Mouse (Mus musculus) MN1 (cell line): ENCODE results near the gene Nosip.

Experiments used
- DNase-seq: peaks from one replicate; pipeline ENCODE4 v3.0.0-alpha.2; 2016; ENCODE audit warnings: low spot score

The Nosip gene

DNA sequence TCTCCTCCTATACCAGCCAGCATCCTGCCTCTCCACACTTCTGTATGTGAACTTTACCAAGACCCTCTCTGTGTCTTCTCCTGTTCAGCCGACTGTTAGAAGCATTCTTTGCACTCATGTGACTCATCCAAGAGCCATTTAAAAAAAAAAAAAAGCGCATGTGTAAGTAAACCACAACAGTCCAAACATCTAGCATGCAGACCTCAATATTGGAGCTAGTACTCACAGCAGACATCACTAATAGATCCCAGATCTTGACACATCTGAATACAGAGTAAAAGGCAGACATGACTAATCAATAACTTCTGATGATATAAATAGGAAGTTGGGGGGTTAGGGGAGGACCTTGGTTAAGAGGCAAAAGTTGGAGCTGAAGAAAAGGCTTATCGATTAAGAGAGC is 26.6 kb upstream of the Nosip start:
- peak; percentile 27 for DNase-seq

DNA sequence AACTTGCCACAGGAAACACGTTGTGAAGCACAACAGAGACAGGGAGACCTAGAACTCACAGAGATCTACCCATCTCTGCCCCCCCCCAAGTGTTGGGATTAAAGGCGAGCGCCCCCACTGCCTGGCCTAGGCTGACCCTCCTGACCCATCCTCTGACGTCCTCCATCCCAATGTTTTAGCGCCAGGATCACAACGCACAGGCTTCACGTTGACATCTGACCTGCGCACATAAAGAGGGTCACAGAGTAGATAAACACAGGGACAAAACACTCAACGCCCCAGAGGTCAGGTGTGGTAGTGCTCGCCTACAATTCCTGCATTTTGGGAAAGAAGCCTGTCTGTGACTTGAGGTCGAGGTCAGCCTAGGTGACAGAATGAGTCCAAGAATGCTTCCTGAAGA is 25.5 kb upstream of the Nosip start:
- no peak for DNase-seq

GRCm38 (mm10) chr7:45037720-45038361 is 24.4 kb upstream of the Nosip start:
- DNase-seq = no peak

DNA sequence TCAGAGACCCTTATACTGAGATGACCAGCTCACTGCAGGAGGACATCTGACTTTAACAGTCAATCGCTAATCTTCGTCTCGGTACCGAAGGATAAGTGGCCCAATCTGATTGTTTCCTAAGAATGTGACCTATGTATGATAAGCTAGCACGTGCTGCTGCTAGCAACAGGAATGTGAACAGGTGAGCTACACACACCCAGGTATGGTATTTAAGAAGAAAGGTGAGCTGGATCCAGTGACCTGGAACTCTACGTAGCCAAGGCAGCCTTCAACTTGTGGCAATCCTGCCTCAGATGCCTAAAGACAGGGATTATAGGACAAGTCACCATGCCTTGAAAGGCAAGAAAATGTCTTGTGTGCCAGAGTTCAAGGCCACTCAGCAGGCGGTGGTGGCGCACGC is 23.8 kb upstream of the Nosip start:
- no peak for DNase-seq

DNA sequence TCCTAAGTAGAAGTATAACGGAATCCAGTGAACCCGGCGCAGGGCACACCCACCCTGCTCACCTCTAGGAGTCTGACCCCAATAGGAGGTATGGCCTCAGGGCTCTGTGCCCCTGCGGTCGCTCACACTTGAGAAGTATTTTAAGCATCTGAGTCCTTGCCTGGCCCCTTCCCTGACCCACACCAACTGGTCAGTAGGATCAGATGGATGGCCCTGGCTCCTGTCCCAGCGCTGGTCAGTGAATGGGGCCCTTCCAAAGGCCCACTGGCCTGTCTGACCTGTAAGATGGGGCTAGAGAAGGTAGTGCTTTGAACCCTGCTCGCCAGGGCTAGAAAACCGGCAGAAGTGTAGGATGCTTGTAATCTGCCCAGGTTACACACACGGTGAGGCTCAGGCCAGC is 21.4 kb upstream of the Nosip start:
- DNase-seq = no peak

GRCm38 (mm10) chr7:45043307-45043706 is 18.9 kb upstream of the Nosip start:
- DNase-seq = no peak

DNA sequence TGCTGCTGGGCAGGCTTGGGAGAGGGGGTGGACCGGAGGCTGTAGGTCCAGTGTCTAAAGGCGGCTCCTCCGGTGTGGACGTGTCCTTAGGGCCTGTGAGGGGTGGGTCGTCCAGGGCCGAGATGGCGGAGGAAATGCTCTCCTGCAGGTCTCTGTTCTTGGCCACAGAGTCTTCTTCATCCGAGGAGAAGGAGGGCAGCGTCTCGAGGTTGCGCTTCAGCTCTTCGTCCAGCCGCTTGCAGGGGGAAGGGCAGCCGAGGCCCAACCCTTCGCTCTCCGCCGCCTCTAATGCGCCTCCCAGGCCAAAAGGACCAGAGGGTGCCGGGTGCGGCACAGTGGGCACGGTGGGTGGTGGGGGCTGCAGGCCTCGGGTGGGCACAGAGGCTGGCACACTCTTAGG is 16.5 kb upstream of the Nosip start:
- no peak for DNase-seq

- no peak for DNase-seq
These were observed 15.3 kb upstream of the Nosip start for GRCm38 (mm10) chr7:45046853-45047350.

DNA sequence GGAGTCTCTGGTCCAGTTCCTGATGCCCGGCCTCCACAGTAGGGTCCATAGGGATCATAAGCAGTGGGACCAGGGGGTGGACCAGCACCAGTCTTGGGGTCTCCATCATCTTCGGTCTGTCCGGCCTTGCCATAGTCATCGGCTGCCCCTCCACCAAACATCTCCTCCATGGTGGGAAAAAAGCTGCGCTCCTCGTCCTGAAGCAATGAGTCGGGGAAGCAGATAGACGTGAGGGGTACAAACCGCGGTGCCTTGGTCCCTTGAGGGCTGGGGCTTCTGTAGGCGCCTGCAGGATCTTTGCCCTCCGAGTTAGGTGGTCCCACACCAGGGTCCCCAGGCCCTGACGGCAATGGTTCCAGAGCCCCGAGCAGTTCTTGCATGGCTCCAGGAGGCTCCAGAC is 14.7 kb upstream of the Nosip start:
- DNase-seq = no peak

- peak; percentile 33 for DNase-seq
These were observed 14.0 kb upstream of the Nosip start for GRCm38 (mm10) chr7:45048001-45048890.

- DNase-seq = peak; percentile 26
These were observed 13.1 kb upstream of the Nosip start for GRCm38 (mm10) chr7:45048923-45049657.

GRCm38 (mm10) chr7:45050945-45051600 is 11.2 kb upstream of the Nosip start:
- DNase-seq = peak; percentile 87

DNA sequence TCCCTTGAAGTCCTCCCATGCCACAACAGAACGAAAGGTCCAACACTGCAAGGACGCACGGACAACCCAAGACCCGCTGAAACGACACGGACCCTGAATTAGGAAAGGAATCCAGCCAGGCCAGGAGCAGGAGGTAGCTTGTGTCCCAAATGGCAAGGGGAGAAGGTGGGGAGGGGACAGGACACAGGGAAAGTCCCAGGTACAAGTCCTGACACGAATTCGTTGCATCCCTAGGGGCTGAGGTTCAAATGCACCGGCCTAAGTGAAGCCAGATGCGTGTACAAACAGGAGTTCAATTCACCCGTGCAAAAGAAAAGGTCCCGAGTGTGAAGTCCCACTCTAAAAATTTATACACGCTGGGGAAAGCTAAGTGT is 10.6 kb upstream of the Nosip start:
- DNase-seq = peak; percentile 21

- peak; percentile 42 for DNase-seq
These were observed 9.9 kb upstream of the Nosip start for GRCm38 (mm10) chr7:45052181-45052861.

DNA sequence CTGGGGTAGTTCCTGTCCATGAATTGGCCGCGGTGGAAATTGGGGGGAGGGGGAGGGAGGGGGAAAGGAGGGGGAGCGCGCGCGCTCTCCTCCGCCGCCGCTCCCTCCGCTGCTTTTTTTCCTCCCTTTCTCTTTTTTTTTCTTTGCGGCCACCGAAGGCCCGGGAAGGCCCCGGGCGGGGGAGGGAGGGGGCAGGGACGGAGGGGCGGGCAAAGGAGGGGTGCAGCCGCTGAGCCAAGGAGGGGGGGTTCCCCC is 9.4 kb upstream of the Nosip start, which contains the start of gene Prr12:
Gene Prr12 (minus strand): TSS at position 20 of the 255 bp plus-strand sequence.
- no peak for DNase-seq

- peak; percentile 80 for DNase-seq
These were observed 8.9 kb upstream of the Nosip start for GRCm38 (mm10) chr7:45053117-45053930.

DNA sequence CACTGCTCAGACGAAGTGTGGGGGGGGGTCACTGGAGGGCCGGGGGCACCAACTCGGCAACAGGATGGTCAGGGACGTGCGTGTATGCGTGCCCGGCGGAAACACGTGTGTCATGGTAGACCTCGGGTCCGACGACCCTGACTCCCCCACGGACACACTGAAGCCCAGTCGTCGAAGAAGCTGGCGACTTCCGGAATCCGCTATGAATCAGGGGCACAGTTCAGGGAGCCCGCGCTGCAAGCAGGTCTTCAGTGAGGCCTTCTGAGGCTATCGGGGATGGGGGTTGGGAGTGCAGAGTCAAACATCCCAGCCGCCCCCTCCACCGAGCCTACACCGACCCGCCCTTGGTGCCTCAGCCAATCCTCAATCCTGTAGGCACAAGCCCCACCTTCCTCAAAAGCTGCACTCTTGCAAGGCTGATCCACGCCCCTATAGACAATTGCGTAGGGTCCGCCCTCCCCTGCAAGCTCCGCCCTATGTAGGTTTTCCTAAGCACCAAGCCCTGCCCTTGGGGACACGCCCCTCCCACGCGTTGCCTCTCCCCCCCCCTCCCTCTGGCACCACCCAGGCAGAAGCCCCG is 8.2 kb upstream of the Nosip start:
- DNase-seq = peak; percentile 93

DNA sequence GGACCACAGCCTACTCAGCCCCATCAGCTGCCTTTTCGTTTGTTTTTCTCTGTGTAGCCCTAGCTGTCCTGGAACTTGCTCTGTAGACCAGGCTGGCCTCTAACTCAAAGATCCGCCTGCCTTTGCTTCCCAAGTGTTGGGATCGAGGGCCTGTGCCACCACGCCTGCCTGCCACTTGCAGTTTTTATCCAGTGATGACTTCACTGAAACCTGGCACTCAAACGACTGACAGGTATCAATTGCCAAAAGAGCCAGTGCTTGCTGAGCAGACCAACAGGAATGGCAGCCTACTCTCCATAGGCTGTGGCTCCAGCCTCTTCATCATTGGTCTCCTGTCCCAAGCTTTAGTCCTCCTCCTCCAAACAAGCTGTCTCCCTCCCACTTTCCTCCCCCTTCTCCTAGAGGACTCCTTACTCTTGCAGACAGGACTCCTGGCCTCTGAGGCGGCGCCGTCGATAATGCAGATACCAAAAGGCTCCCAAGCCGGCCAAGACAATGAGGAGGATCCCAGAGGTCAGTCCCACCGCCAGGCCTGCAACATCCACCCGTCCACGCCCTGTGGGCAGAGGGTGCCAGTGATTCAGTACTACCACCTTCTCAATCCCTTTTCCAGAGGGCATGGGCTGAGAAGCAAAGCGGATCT is 5.8 kb upstream of the Nosip start:
- DNase-seq = no peak

- no peak for DNase-seq
These were observed 5.3 kb upstream of the Nosip start for GRCm38 (mm10) chr7:45056972-45057348.
